Mouse (Mus musculus) mesoderm, embryonic 11.5 days (tissue): ENCODE measurements at regions not wholly inside any gene's neighbourhood (a gene's known extent, or its start where the extent isn't known, plus 50 kb on each side); places are given as distances from the start of the nearest gene placed in this dataset.
A peak's percentile ranks its signal among the peaks of the same experiment; 100 is the strongest.

Experiments used
- DNase-seq: peaks from one replicate; pipeline ENCODE4 v3.0.0-alpha.2; 2012; ENCODE audit warnings: low read depth, low spot score

GRCm38 (mm10) chr17:87531411-87532157, 84.8 kb upstream of the Calm2 start:
- DNase-seq = no peak

GRCm38 (mm10) chr17:87532158-87532545, 85.4 kb upstream of the Calm2 start:
- DNase-seq = no peak

- no peak for DNase-seq
Measured at GRCm38 (mm10) chr17:87532762-87533161, 86.0 kb upstream of the Calm2 start.

GRCm38 (mm10) chr17:87549568-87549967, 86.2 kb upstream of the Epcam start:
- no peak for DNase-seq

GRCm38 (mm10) chr17:87550518-87551164, 85.1 kb upstream of the Epcam start:
- no peak for DNase-seq

GRCm38 (mm10) chr17:87554561-87554960, 81.2 kb upstream of the Epcam start:
- DNase-seq = no peak

- no peak for DNase-seq
Measured at GRCm38 (mm10) chr17:87558419-87558818, 77.4 kb upstream of the Epcam start.

- DNase-seq = no peak
Measured at GRCm38 (mm10) chr17:87559641-87560040, 76.1 kb upstream of the Epcam start.

- no peak for DNase-seq
Measured at GRCm38 (mm10) chr17:87560923-87561322, 74.9 kb upstream of the Epcam start.

- DNase-seq = no peak
Measured at GRCm38 (mm10) chr17:87563375-87563774, 72.4 kb upstream of the Epcam start.

GRCm38 (mm10) chr17:87565631-87566030, 70.1 kb upstream of the Epcam start:
- DNase-seq = no peak

- DNase-seq = no peak
Measured at GRCm38 (mm10) chr17:87566296-87566695, 69.5 kb upstream of the Epcam start.

- DNase-seq = no peak
Measured at GRCm38 (mm10) chr17:87566996-87567395, 68.8 kb upstream of the Epcam start.

- DNase-seq = no peak
Measured at GRCm38 (mm10) chr17:87567475-87567874, 68.3 kb upstream of the Epcam start.

GRCm38 (mm10) chr17:87569981-87570380, 65.8 kb upstream of the Epcam start:
- no peak for DNase-seq

- DNase-seq = peak; percentile 51
Measured at GRCm38 (mm10) chr17:87570676-87571344, 65.0 kb upstream of the Epcam start.

- peak; percentile 93 for DNase-seq
Measured at GRCm38 (mm10) chr17:87571345-87571932, 64.3 kb upstream of the Epcam start.

GRCm38 (mm10) chr17:87583575-87583974, 52.2 kb upstream of the Epcam start:
- DNase-seq = no peak

GRCm38 (mm10) chr17:87585355-87585754, 50.4 kb upstream of the Epcam start:
- no peak for DNase-seq
